Mouse (Mus musculus): ENCODE measurements around the gene Birc5. TPM values are rescaled to one million over a fixed set of nuclear protein-coding genes. Genes with fewer than 3 reads are reported as not detected.
A peak's percentile ranks its signal among the peaks of the same experiment; 100 is the strongest.
"Not testable (repeated sequence)": the region's sequence is repeated elsewhere in the genome, so short reads cannot be mapped to it uniquely, and the experiment has no call there.

Birc5 gene
- 407 and 437 TPM in 2 replicates for polyA plus RNA-seq (2015; fragmentation: Nextera tagmentation; extraction: Ambion mirVana)

DNA sequence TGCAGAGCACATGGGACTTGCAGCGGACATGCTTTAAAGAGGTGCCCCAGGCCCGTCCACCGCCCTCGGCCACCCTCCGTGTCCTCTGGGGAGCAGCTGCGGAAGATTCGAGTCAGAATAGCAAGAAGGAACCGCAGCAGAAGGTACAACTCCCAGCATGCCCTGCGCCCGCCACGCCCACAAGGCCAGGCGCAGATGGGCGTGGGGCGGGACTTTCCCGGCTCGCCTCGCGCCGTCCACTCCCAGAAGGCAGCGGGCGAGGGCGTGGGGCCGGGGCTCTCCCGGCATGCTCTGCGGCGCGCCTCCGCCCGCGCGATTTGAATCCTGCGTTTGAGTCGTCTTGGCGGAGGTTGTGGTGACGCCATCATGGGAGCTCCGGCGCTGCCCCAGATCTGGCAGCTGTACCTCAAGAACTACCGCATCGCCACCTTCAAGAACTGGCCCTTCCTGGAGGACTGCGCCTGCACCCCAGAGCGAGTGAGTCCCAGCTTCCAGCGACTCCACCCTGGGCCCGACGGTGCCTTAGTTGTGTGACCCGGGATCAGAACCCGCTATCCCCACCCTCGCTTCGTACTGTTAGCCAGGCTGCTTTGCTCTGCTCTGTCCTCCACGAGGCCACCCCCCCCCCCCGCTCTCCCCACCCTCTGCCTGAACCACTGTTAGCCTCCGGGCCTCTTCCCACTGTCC is at the start of gene Birc5:
Gene Birc5, plus strand, starts transcription at position 267 of the 687 bp plus-strand sequence.
- ATAC-seq (ENCODE audit: low read depth), result peak; percentile 86
- Histone ChIP-seq H3K4me3 (replicated peaks) (peak within 1 kb of the TSS; percentile 95), H3K4me2 (peak within 1 kb of the TSS; percentile 97), H3K27me3 (no peaks in the 10 kb centered on the region), H3K4me1 (replicated peaks) (peaks cover 75% of the 10 kb centered on the region), H3K27ac (peak within 1 kb of the TSS; percentile 95), H3K9me3 (replicated peaks) (no peaks in the 10 kb centered on the region), H3K9ac (peak within 1 kb of the TSS; percentile 93), H3K36me3 (peaks cover 38% of the 10 kb centered on the region)
- under 1% methylated on average over 49 of the region's 51 CpGs for WGBS (ENCODE audit: insufficient replicate concordance)
- DNase-seq, result peak; percentile 96

DNA sequence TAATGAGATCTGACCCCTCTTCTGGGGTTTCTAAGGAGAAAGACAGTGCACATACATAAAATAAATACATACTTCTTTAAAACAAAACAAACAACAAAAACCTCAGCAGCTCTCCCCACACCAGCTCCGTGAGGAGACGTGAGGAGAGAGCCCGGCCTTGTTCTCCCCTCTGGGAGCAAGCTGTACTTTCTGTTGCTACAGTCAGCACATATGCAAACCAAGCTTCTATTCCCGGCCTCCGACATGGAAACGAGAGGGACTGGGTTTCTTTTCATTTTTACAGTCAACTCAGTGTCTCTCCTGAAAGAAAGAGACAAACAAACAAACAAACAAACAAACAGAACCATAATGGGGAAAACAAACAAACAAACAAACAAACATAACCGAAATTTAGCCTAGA is 49.0 kb upstream of the Birc5 start:
- H3K36me3 ChIP-seq, result peaks cover 55% of the 10 kb centered on the region
- H3K27ac ChIP-seq, result peak overlapping the region; percentile 99
- H3K4me2 ChIP-seq, result peak overlapping the region; percentile 81
- DNase-seq, result no peak
- no peaks in the 10 kb centered on the region for H3K9me3 ChIP-seq (replicated peaks)
- H3K4me1 ChIP-seq (replicated peaks), result peaks cover 92% of the 10 kb centered on the region
- peak overlapping the region; percentile 95 for H3K9ac ChIP-seq
- H3K27me3 ChIP-seq, result no peaks in the 10 kb centered on the region
- H3K4me3 ChIP-seq (replicated peaks), result peak overlapping the region; percentile 80
- no peak for ATAC-seq (ENCODE audit: low read depth)
- WGBS (ENCODE audit: insufficient replicate concordance), result 89% methylated on average over 7 of the region's 7 CpGs

- H3K4me1 ChIP-seq (replicated peaks), result peaks cover 93% of the 10 kb centered on the region
- peaks cover 71% of the 10 kb centered on the region for H3K36me3 ChIP-seq
- peak overlapping the region; percentile 99 for H3K27ac ChIP-seq
- WGBS (ENCODE audit: insufficient replicate concordance), result 90% methylated on average over 7 of the region's 7 CpGs
- ATAC-seq (ENCODE audit: low read depth), result no peak
- H3K9me3 ChIP-seq (replicated peaks), result no peaks in the 10 kb centered on the region
- peak overlapping the region; percentile 95 for H3K9ac ChIP-seq
- no peak for DNase-seq
- H3K27me3 ChIP-seq, result no peaks in the 10 kb centered on the region
- H3K4me2 ChIP-seq, result peak overlapping the region; percentile 81
- H3K4me3 ChIP-seq (replicated peaks), result peak overlapping the region; percentile 80
Measured at GRCm38 (mm10) chr11:117801650-117802049, 47.4 kb upstream of the Birc5 start.

DNA sequence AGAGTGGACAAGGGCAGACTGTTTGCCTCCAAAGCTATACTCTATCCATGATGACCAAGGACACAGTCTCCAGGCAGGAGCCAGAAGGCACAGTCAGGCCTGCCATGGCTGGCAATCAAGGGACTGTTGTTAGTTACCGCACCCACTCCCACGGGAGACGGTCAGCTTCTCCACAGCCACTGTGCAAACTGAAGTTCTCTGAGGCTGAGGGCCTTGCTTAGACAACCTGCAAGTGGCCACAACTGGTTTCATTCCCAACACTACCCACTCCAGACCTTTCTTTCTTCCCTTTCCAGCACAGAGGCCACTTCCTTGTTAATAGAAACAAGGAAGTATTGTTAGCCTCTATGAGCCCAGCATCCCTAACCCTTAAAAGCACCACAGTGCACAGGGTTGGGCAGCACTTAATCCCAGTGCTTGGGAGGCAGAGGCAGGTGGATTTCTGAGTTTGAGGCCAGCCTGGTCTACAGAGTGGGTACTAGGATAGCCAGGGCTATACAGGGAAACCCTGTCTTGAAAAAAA is 45.8 kb upstream of the Birc5 start:
- peaks cover 86% of the 10 kb centered on the region for H3K36me3 ChIP-seq
- WGBS (ENCODE audit: insufficient replicate concordance), result 80% methylated on average over 3 of the region's 3 CpGs
- ATAC-seq (ENCODE audit: low read depth), result no peak
- DNase-seq, result no peak
- H3K9ac ChIP-seq, result peak overlapping the region; percentile 95
- peak overlapping the region; percentile 99 for H3K27ac ChIP-seq
- peaks cover 90% of the 10 kb centered on the region for H3K4me1 ChIP-seq (replicated peaks)
- no peaks in the 10 kb centered on the region for H3K27me3 ChIP-seq
- H3K4me2 ChIP-seq, result peak overlapping the region; percentile 81
- H3K9me3 ChIP-seq (replicated peaks), result no peaks in the 10 kb centered on the region
- peak overlapping the region; percentile 80 for H3K4me3 ChIP-seq (replicated peaks)

GRCm38 (mm10) chr11:117806781-117807180 is 42.3 kb upstream of the Birc5 start:
- Histone ChIP-seq H3K27ac (no peak overlapping the region), H3K4me2 (no peak overlapping the region), H3K4me1 (replicated peaks) (peaks cover 84% of the 10 kb centered on the region), H3K9ac (no peak overlapping the region), H3K9me3 (replicated peaks) (no peaks in the 10 kb centered on the region), H3K36me3 (peaks cover 78% of the 10 kb centered on the region), H3K27me3 (no peaks in the 10 kb centered on the region), H3K4me3 (replicated peaks) (no peak overlapping the region)
- WGBS (ENCODE audit: insufficient replicate concordance), result 93% methylated on average over 6 of the region's 6 CpGs
- ATAC-seq (ENCODE audit: low read depth), result no peak
- no peak for DNase-seq

DNA sequence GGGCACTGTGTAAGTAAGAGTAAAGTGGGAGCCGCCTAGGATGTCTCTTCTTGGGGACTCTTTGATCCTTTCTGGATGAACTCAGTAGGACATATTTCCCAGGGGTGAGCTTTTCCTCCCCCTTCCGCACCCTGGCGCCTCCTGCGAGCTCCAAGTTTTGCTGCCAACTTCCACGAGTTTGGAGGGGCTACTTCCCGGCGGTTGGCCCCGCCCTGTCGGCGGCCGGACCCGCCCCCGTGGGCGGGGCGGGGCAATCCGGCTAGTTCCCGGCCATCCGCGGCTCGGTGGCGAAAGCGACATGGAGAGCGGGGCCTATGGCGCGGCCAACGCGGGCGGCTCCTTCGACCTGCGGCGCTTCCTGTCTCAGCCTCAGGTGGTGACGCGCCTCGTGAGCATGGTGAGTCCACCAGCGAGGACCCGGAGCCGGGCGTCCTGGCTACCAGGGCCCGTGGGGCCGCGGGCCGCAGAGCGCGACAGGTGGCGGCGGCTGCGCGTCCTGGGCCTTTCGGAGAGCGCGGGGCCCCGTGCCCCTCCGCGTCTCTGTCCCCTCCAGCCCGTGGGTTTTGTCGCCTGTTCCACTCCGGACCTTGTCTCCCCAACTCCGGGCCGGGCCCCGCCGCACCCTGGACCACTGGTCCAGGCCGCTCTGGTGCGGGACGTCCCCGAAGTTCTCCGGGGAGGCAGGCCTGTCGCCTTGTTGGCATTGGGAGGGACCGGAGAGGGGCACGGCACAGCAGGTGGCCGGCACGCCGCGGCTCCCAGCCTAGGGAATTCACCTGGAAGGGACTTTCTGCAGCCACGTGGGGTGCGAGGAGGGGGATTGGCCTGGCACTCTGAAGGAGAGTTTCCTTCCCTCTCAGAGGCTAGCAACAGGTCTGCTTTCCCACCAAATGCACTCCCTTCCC is 39.4 kb upstream of the Birc5 start, which contains the start of the genes Gm20708 and Syngr2:
Gene Gm20708, plus strand, starts transcription at position 262 of the 905 bp plus-strand sequence.
Gene Syngr2, plus strand, starts transcription at position 262 of the 905 bp plus-strand sequence.
- Histone ChIP-seq H3K4me2 (peak within 1 kb of the TSS; percentile 83), H3K4me1 (replicated peaks) (peaks cover 89% of the 10 kb centered on the region), H3K36me3 (peaks cover 79% of the 10 kb centered on the region), H3K9ac (peak within 1 kb of the TSS; percentile 91), H3K27me3 (no peaks in the 10 kb centered on the region), H3K4me3 (replicated peaks) (peak within 1 kb of the TSS; percentile 81), H3K27ac (peak within 1 kb of the TSS; percentile 87), H3K9me3 (replicated peaks) (no peaks in the 10 kb centered on the region)
- DNase-seq, result peak; percentile 79
- under 1% methylated on average over 75 of the region's 75 CpGs for WGBS (ENCODE audit: insufficient replicate concordance)
- ATAC-seq (ENCODE audit: low read depth), result peak; percentile 72

DNA sequence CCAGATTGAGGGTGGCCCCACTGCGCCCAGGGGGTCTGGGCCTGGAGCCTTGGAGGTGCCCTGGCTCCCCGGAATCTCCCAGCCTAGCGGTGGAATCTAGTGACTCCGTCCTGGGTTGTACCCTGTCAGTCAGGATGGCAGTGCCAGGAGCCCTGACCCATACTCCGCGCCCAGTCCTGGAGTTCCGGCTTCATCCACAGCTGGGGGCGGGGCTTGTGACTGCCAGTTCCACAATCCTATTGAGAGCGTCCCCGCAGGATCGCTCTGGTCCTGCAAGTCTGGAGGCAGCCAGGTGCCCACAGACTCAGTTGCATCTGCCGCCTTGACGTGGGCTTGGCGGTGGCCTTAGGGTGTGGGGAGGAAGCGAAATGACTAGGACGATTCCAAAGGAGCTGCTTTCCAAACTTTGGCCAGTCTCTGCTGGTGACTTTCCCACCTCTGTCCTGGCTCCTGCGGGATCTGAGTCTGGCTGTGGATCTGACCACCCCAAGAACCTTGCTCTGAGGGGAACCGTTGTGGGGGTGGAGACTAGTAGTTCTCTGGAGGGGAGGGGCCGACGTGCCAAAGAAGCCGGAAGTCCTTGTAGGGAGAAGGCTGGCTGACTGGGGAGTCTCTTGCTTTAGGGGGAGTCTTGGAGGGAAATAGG is 38.5 kb upstream of the Birc5 start:
- peak; percentile 75 for ATAC-seq (ENCODE audit: low read depth)
- Histone ChIP-seq H3K27me3 (no peaks in the 10 kb centered on the region), H3K9ac (peak overlapping the region; percentile 91), H3K9me3 (replicated peaks) (no peaks in the 10 kb centered on the region), H3K36me3 (peaks cover 79% of the 10 kb centered on the region), H3K4me3 (replicated peaks) (peak overlapping the region; percentile 81), H3K27ac (peak overlapping the region; percentile 87), H3K4me1 (replicated peaks) (peaks cover 86% of the 10 kb centered on the region), H3K4me2 (peak overlapping the region; percentile 83)
- under 1% methylated on average over 21 of the region's 21 CpGs for WGBS (ENCODE audit: insufficient replicate concordance)
- DNase-seq, result peak; percentile 79

DNA sequence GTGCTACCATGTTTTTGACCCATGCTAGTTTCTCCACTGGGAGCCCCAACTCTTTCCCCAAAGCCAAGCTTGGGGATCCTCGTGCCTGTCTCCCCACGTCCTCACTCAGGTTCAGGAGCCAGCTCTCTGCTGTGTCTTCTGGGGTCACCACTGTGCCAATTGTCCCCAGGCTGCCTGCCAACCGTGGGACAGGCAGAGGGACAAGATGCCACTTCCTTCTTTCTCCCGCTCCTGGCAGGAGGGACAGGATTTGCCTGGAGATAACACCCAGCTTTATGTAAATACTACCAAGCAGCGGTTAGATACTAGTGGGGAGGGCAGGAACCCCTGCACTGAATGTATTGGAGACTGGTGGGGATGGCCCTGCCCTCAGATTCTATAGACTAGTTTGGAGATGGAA is 35.2 kb upstream of the Birc5 start:
- Histone ChIP-seq H3K4me2 (no peak overlapping the region), H3K4me3 (replicated peaks) (no peak overlapping the region), H3K9ac (peak overlapping the region; percentile 45), H3K9me3 (replicated peaks) (no peaks in the 10 kb centered on the region), H3K27ac (peak overlapping the region; percentile 87), H3K27me3 (no peaks in the 10 kb centered on the region), H3K36me3 (peaks cover 81% of the 10 kb centered on the region), H3K4me1 (replicated peaks) (peaks cover 81% of the 10 kb centered on the region)
- DNase-seq (no peak), ATAC-seq (ENCODE audit: low read depth) (no peak)
- 52% methylated on average over 5 of the region's 5 CpGs for WGBS (ENCODE audit: insufficient replicate concordance)

DNA sequence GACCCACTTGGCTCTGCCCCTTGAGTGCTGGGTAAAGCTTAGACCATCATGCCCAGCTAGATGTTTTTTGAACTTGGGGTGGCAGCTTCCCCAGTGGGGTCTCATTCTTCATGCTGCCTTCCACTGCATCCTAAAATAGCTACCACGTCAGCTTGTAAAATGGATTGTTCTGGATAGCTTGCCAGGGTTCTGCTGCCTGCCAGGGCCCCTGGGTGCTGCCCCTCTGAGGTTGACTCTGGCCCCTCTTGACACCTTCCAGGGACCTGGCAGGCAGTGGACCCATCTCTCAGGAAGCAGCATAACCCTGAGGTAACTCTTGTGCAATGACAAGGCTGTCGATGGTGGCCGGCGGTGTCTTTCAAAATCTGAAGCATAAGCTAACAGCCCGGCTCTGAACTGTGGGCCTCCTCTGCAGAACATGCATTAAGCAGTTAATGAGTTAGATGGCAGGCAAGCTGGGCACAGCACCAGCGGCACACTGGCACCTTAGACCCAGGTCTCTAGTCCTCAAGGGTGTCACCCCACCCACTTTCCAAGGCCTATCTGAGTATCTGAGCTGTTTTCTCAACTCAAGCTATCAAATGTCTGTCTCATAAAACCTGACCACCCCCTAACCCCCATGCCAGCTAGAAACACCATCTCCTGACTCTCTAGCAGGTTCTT is 34.2 kb upstream of the Birc5 start:
- peaks cover 88% of the 10 kb centered on the region for H3K36me3 ChIP-seq

DNA sequence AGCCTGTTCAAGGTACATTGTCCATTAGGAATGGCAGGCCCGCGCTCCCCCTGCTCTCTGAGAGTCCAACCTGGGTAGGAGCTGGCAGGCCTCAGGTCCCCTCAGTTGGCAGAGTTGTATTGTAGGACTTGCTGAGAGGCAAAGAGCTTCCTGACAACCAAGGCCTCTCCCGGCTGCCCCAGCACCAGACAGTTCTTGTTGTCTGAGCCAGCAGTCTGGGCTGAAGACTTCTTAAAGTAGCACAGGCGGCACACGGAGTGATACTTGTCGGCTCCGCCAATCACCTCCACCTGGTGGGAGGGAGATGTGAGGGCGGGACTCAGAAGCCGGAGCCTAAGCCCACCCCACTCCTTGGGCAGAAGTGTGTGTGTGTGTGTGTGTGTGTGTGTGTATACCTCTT is 33.2 kb upstream of the Birc5 start:
- not testable (repeated sequence) for DNase-seq; H3K27me3 ChIP-seq; H3K4me3 ChIP-seq (replicated peaks); H3K9ac ChIP-seq; H3K9me3 ChIP-seq (replicated peaks); H3K4me2 ChIP-seq
- peaks cover 85% of the 10 kb centered on the region for H3K4me1 ChIP-seq (replicated peaks)
- peak overlapping the region; percentile 87 for H3K27ac ChIP-seq
- H3K36me3 ChIP-seq, result peaks cover 98% of the 10 kb centered on the region
- WGBS (ENCODE audit: insufficient replicate concordance), result 80% methylated on average over 9 of the region's 9 CpGs
- ATAC-seq (ENCODE audit: low read depth), result peak; percentile 1; the same call in 1 of the 2 replicates

More for the DNA sequence above, 34.2 kb upstream of the Birc5 start:
- no peaks in the 10 kb centered on the region for H3K27me3 ChIP-seq
- no peak overlapping the region for H3K4me2 ChIP-seq
- H3K9me3 ChIP-seq (replicated peaks), result no peaks in the 10 kb centered on the region
- peaks cover 84% of the 10 kb centered on the region for H3K4me1 ChIP-seq (replicated peaks)
- H3K4me3 ChIP-seq (replicated peaks), result no peak overlapping the region
- peak overlapping the region; percentile 87 for H3K27ac ChIP-seq
- ATAC-seq (ENCODE audit: low read depth) (no peak), DNase-seq (no peak)
- 82% methylated on average over 6 of the region's 6 CpGs for WGBS (ENCODE audit: insufficient replicate concordance)
- H3K9ac ChIP-seq, result 0 out of 2 replicates have a peak overlapping the region, but pooled peaks have one; percentile 1
